Mouse (Mus musculus) neural tube, embryonic 14.5 days (tissue): ENCODE results near the gene Nceh1. TPM values are rescaled to one million over a fixed set of nuclear protein-coding genes. Genes with fewer than 3 reads are reported as not detected.

Source experiments
- ATAC-seq: fragments of 200-750 bp; cut with Nextera tagmentation; 2 replicates; pipeline ENCODE4 v1.8.0; 2017; ENCODE audit warnings: low read depth, mild to moderate bottlenecking, moderate TSS enrichment, moderate library complexity
- H3K27ac ChIP-seq: fragments of 300-500 bp; sonication (generic); 2 replicates; pipeline ENCODE4 v1.5.1; 2014; ENCODE audit warnings: low read depth, mild to moderate bottlenecking, control low read depth, low read length, moderate library complexity, mixed read lengths
- H3K27me3 ChIP-seq: fragments of 300-500 bp; sonication (generic); 2 replicates; pipeline ENCODE4 v1.6.1; 2014; ENCODE audit warnings: low read length; ENCODE audit not compliant: control insufficient read depth, insufficient read depth
- H3K36me3 ChIP-seq: fragments of 300-500 bp; sonication (generic); 2 replicates; pipeline ENCODE4 v1.6.1; 2014; ENCODE audit warnings: low read length, mixed read lengths; ENCODE audit not compliant: control insufficient read depth, insufficient read depth
- H3K4me1 ChIP-seq: fragments of 300-500 bp; sonication (generic); 2 replicates; pipeline ENCODE4 v1.6.1; 2014; ENCODE audit warnings: low read length; ENCODE audit not compliant: control insufficient read depth, insufficient read depth
- H3K4me2 ChIP-seq: fragments of 300-500 bp; sonication (generic); 2 replicates; pipeline ENCODE4 v1.6.1; 2014; ENCODE audit warnings: mild to moderate bottlenecking, low read depth, low read length, control low read depth
- H3K4me3 ChIP-seq: fragments of 300-500 bp; sonication (generic); 2 replicates; pipeline ENCODE4 v1.5.1; 2014; ENCODE audit warnings: low read depth, low read length, control low read depth, mixed read lengths
- H3K9ac ChIP-seq: fragments of 300-500 bp; sonication (generic); replicated peaks from 2 replicates; pipeline ENCODE4 v1.6.1; 2014; ENCODE audit warnings: low read depth, mild to moderate bottlenecking, control low read depth, low read length, mixed read lengths
- H3K9me3 ChIP-seq: fragments of 300-500 bp; sonication (generic); 2 replicates; pipeline ENCODE4 v1.6.1; 2016; ENCODE audit warnings: low read length; ENCODE audit not compliant: control insufficient read depth
- WGBS: fragments of 180-500 bp; shearing (Covaris S2); extraction: QIAGEN DNeasy Blood & Tissue Kit; methylation state at CpG from one replicate; pipeline ENCODE4 v1.1.7; 2014; 5-methylcytosine and 5-hydroxymethylcytosine counted together
- polyA plus RNA-seq: library from polyadenylated mRNA; unstranded; fragments of >200 nt; fragmentation: Nextera tagmentation; extraction: Ambion mirVana; gene quantifications from 2 replicates; pipeline ENCODE4 v1.2.1, GENCODE M21; 2014

Nceh1 gene
- polyA plus RNA-seq, 1 experiment from 2014 or later, result 14.8 TPM

DNA sequence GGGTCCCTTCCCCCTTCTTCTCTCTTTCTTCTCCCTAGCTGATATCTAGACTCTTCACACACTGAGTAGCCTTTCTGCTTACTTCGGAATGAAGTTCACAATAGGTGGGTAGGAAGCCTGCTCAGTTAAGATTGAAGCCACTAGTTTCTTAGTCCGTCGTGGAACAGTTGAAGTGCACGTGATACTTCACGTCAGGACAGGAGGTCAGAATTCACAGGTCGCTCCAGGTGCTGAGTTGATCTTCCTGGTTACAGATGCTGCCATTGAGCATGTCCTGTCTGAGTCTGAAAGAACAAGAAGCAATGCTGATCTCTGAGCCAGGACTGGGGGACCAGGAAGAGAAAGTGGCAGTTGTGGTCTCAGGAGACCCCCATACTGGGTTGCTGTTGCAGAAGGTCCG is 16.4 kb downstream of the Nceh1 start:
- no peak overlapping the region for H3K27ac ChIP-seq
- H3K27me3 ChIP-seq, result no peaks in the 10 kb centered on the region
- H3K36me3 ChIP-seq, result no peaks in the 10 kb centered on the region
- no peak overlapping the region for H3K4me3 ChIP-seq
- no peaks in the 10 kb centered on the region for H3K9me3 ChIP-seq
- H3K4me1 ChIP-seq, result no peaks in the 10 kb centered on the region
- no peak for ATAC-seq
- H3K4me2 ChIP-seq, result no peak overlapping the region
- H3K9ac ChIP-seq, result no peak overlapping the region
- 95% methylated on average over 7 of the region's 7 CpGs for WGBS

GRCm38 (mm10) chr3:27201728-27202411 is 19.1 kb downstream of the Nceh1 start:
- 88% methylated on average over 5 of the region's 5 CpGs for WGBS
- no peak overlapping the region for H3K27ac ChIP-seq

DNA sequence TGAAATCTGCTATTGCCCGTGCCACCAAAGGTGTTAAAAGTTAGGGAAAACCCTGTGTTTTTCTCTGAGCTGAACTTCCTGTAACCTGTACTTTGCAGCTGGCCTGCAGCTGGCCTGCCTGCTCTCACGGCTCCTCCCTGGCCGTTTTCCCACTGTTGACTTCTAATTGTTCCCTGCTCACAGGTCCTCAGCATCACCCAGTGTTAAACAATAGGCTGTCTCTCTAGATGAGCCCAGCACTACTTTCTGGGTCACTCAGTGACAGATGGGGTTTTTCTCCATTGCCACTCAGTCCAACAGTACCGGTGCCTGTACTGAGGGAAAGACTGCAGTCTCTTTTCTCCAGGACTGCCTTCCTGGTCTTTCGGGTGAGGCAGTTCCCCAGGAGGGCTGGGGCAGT is 22.3 kb downstream of the Nceh1 start:
- no peak for ATAC-seq
- H3K4me3 ChIP-seq, result no peak overlapping the region
- no peaks in the 10 kb centered on the region for H3K27me3 ChIP-seq
- WGBS, result 17% methylated on average over 5 of the region's 5 CpGs
- H3K9me3 ChIP-seq, result no peaks in the 10 kb centered on the region
- no peak overlapping the region for H3K27ac ChIP-seq
- H3K36me3 ChIP-seq, result no peaks in the 10 kb centered on the region
- no peaks in the 10 kb centered on the region for H3K4me1 ChIP-seq
- no peak overlapping the region for H3K4me2 ChIP-seq
- H3K9ac ChIP-seq, result no peak overlapping the region

More at GRCm38 (mm10) chr3:27201728-27202411, 19.1 kb downstream of the Nceh1 start:
- Histone ChIP-seq H3K36me3 (no peaks in the 10 kb centered on the region), H3K4me2 (no peak overlapping the region), H3K4me1 (no peaks in the 10 kb centered on the region), H3K27me3 (no peaks in the 10 kb centered on the region), H3K4me3 (no peak overlapping the region), H3K9ac (no peak overlapping the region), H3K9me3 (no peaks in the 10 kb centered on the region)
- no peak for ATAC-seq

GRCm38 (mm10) chr3:27205514-27206220 is 22.9 kb downstream of the Nceh1 start:
- no peak overlapping the region for H3K27ac ChIP-seq
- no peak overlapping the region for H3K9ac ChIP-seq
- no peaks in the 10 kb centered on the region for H3K4me1 ChIP-seq
- H3K27me3 ChIP-seq, result no peaks in the 10 kb centered on the region
- no peaks in the 10 kb centered on the region for H3K9me3 ChIP-seq
- ATAC-seq, result no peak
- 66% methylated on average over 9 of the region's 9 CpGs for WGBS
- no peaks in the 10 kb centered on the region for H3K36me3 ChIP-seq
- no peak overlapping the region for H3K4me2 ChIP-seq
- H3K4me3 ChIP-seq, result no peak overlapping the region

- 86% methylated on average over 4 of the region's 4 CpGs for WGBS
- no peak for ATAC-seq
- Histone ChIP-seq H3K4me1 (no peaks in the 10 kb centered on the region), H3K4me3 (no peak overlapping the region), H3K27me3 (no peaks in the 10 kb centered on the region), H3K4me2 (no peak overlapping the region), H3K9me3 (no peaks in the 10 kb centered on the region), H3K9ac (no peak overlapping the region), H3K27ac (no peak overlapping the region), H3K36me3 (no peaks in the 10 kb centered on the region)
Measured at GRCm38 (mm10) chr3:27206221-27206560, 23.4 kb downstream of the Nceh1 start.

GRCm38 (mm10) chr3:27206577-27206976 is 23.8 kb downstream of the Nceh1 start:
- no peaks in the 10 kb centered on the region for H3K9me3 ChIP-seq
- ATAC-seq, result no peak
- H3K27me3 ChIP-seq, result no peaks in the 10 kb centered on the region
- no peaks in the 10 kb centered on the region for H3K36me3 ChIP-seq
- H3K4me3 ChIP-seq, result no peak overlapping the region
- 89% methylated on average over 8 of the region's 8 CpGs for WGBS
- no peak overlapping the region for H3K27ac ChIP-seq
- H3K4me2 ChIP-seq, result no peak overlapping the region
- H3K9ac ChIP-seq, result no peak overlapping the region
- no peaks in the 10 kb centered on the region for H3K4me1 ChIP-seq

GRCm38 (mm10) chr3:27209707-27210106 is 26.9 kb downstream of the Nceh1 start:
- Histone ChIP-seq H3K4me2 (no peak overlapping the region), H3K4me1 (no peaks in the 10 kb centered on the region), H3K9me3 (no peaks in the 10 kb centered on the region), H3K27ac (no peak overlapping the region), H3K9ac (no peak overlapping the region), H3K27me3 (no peaks in the 10 kb centered on the region), H3K36me3 (no peaks in the 10 kb centered on the region), H3K4me3 (no peak overlapping the region)
- 90% methylated on average over 9 of the region's 9 CpGs for WGBS
- peak; percentile 45; the same call in 1 of the 2 replicates for ATAC-seq

DNA sequence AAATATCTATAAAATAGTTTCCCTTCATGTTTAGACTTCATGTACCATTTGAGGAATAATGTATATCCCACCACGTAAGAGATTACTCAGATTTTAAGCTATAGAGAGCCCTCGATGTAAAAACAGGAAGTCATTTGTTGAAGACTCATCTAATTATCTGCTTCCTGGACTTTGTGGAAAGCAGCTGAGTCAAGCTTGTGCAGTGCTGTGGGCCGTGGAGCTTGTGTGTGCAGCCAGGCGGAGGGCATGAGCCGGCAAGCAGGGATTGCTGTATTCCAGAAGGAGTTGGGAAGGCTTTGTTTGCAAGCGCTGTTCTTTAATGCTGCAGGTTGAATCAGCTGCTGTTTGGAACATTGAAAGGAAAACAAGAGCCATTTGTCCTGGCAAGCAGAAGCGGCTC is 27.5 kb downstream of the Nceh1 start:
- Histone ChIP-seq H3K4me3 (no peak overlapping the region), H3K4me2 (no peak overlapping the region), H3K9ac (no peak overlapping the region), H3K27ac (no peak overlapping the region), H3K36me3 (no peaks in the 10 kb centered on the region), H3K27me3 (no peaks in the 10 kb centered on the region), H3K9me3 (no peaks in the 10 kb centered on the region), H3K4me1 (no peaks in the 10 kb centered on the region)
- ATAC-seq, result no peak
- WGBS, result 53% methylated on average over 7 of the region's 7 CpGs

DNA sequence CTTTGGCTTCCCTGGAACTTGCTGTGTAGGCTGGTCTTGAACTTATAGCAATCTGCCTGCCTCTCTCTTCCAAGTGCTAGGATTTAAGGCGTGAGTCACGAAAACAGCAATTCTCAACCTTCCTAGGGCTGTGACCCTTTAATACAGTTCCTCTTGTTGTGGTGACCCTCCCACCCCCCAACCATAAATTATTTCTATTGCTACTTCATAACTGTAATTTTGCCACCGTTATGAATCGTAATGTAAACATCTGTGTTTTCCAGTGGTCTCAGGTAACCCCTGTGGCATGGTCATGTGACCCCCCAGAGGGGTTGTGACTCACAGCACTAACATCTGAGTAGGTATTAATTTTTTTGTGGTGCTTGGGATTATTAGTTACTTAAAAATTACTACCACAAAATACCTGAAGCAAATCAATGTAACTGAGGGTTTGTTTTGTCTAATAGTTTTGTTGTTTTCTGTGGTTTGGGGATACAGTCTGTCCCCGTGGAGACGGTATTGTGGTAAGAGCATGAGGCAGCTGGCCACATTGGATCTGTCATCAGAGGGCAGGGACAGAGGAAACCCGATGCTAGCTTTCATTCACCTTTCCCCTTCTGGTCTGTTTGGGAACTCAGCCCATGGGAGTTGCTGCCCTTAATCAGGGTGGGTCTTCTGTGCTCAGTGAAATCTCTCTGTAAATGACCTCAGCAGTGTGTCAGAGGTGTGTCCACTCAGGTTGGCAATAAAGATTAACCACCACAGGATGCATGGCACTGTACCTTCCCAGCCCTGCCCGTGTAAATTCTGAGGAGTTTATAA is 31.5 kb downstream of the Nceh1 start:
- ATAC-seq, result no peak
- Histone ChIP-seq H3K27me3 (no peaks in the 10 kb centered on the region), H3K4me1 (no peaks in the 10 kb centered on the region), H3K9me3 (no peaks in the 10 kb centered on the region), H3K4me2 (no peak overlapping the region), H3K4me3 (no peak overlapping the region), H3K27ac (no peak overlapping the region), H3K9ac (no peak overlapping the region), H3K36me3 (no peaks in the 10 kb centered on the region)
- WGBS, result 90% methylated on average over 8 of the region's 8 CpGs
